Mouse (Mus musculus) kidney, embryonic 15.5 days (tissue): ENCODE measurements around the gene Lrmda. TPM values are rescaled to one million over a fixed set of nuclear protein-coding genes. Genes with fewer than 3 reads are reported as not detected.

Experiments
- ATAC-seq: fragments of 200-750 bp; cut with Nextera tagmentation; replicated peaks from 2 replicates; pipeline ENCODE4 v1.8.0; 2017; ENCODE audit warnings: moderate TSS enrichment; ENCODE audit not compliant: low FRiP score
- H3K27ac ChIP-seq: fragments of 300-500 bp; sonication (generic); 2 replicates; pipeline ENCODE4 v1.5.1; 2015; ENCODE audit warnings: mild to moderate bottlenecking, inconsistent platforms
- H3K27me3 ChIP-seq: fragments of 300-500 bp; sonication (generic); 2 replicates; pipeline ENCODE4 v1.6.1; 2015; ENCODE audit warnings: inconsistent platforms
- H3K36me3 ChIP-seq: fragments of 300-500 bp; sonication (generic); 2 replicates; pipeline ENCODE4 v1.6.1; 2015; ENCODE audit warnings: inconsistent platforms
- H3K4me1 ChIP-seq: fragments of 300-500 bp; sonication (generic); 2 replicates; pipeline ENCODE4 v1.6.1; 2015; ENCODE audit warnings: inconsistent platforms
- H3K4me2 ChIP-seq: fragments of 300-500 bp; sonication (generic); 2 replicates; pipeline ENCODE4 v1.6.1; 2015; ENCODE audit warnings: moderate library complexity, mild to moderate bottlenecking, inconsistent platforms
- H3K4me3 ChIP-seq: fragments of 300-500 bp; sonication (generic); replicated peaks from 2 replicates; pipeline ENCODE4 v1.5.1; 2015; ENCODE audit warnings: mild to moderate bottlenecking, inconsistent platforms
- H3K9ac ChIP-seq: fragments of 300-500 bp; sonication (generic); 2 replicates; pipeline ENCODE4 v1.6.1; 2015; ENCODE audit warnings: mild to moderate bottlenecking, inconsistent platforms
- H3K9me3 ChIP-seq: fragments of 300-500 bp; sonication (generic); replicated peaks from 2 replicates; pipeline ENCODE4 v1.6.1; 2016; ENCODE audit warnings: inconsistent platforms
- WGBS: fragments of 180-500 bp; shearing (Covaris S2); methylation state at CpG from one replicate; pipeline ENCODE4 v1.1.7; 2015; ENCODE audit warnings: mixed read lengths; 5-methylcytosine and 5-hydroxymethylcytosine counted together
- polyA plus RNA-seq: library from polyadenylated mRNA; unstranded; fragments of >200 nt; fragmentation: Nextera tagmentation; extraction: Ambion mirVana; gene quantifications from 2 replicates; pipeline ENCODE4 v1.2.1, GENCODE M21; 2015

The Lrmda gene
- polyA plus RNA-seq, 1 experiment from 2014 or later: 1.1 TPM

GRCm38 (mm10) chr14:22421668-22422067, 402.2 kb downstream of the Lrmda start:
- Histone ChIP-seq H3K27ac (no peak overlapping the region), H3K9ac (no peak overlapping the region), H3K36me3 (no peaks in the 10 kb centered on the region), H3K4me3 (no peak overlapping the region), H3K27me3 (peaks cover 4% of the 10 kb centered on the region; the same call in 1 of the 2 replicates), H3K4me1 (peaks cover 10% of the 10 kb centered on the region), H3K4me2 (no peak overlapping the region), H3K9me3 (0 out of 2 replicates have a peak, but pooled peaks cover 2% of the 10 kb centered on the region)
- 46% methylated on average over 4 of the region's 4 CpGs for whole genome bisulfite sequencing
- no peak for ATAC-seq

GRCm38 (mm10) chr14:22425018-22425534, 405.6 kb downstream of the Lrmda start:
- no peaks in the 10 kb centered on the region for H3K9me3 ChIP-seq
- no peak overlapping the region for H3K4me2 ChIP-seq
- H3K36me3 ChIP-seq: no peaks in the 10 kb centered on the region
- peaks cover 7% of the 10 kb centered on the region for H3K4me1 ChIP-seq
- 86% methylated on average over 7 of the region's 7 CpGs for WGBS
- no peak overlapping the region for H3K27ac ChIP-seq
- no peak overlapping the region for H3K9ac ChIP-seq
- H3K4me3 ChIP-seq: no peak overlapping the region
- ATAC-seq: no peak
- peaks cover 18% of the 10 kb centered on the region for H3K27me3 ChIP-seq

GRCm38 (mm10) chr14:22435441-22435840, 415.9 kb downstream of the Lrmda start:
- Histone ChIP-seq H3K9me3 (no peaks in the 10 kb centered on the region), H3K27me3 (peaks cover 10% of the 10 kb centered on the region), H3K4me3 (no peak overlapping the region), H3K27ac (no peak overlapping the region), H3K4me1 (peaks cover 15% of the 10 kb centered on the region), H3K4me2 (no peak overlapping the region), H3K9ac (no peak overlapping the region), H3K36me3 (no peaks in the 10 kb centered on the region)
- ATAC-seq: no peak
- WGBS: 32% methylated on average over 3 of the region's 3 CpGs

GRCm38 (mm10) chr14:22435860-22436377, 416.4 kb downstream of the Lrmda start:
- peaks cover 19% of the 10 kb centered on the region for H3K4me1 ChIP-seq
- no peaks in the 10 kb centered on the region for H3K36me3 ChIP-seq
- H3K27me3 ChIP-seq: peaks cover 10% of the 10 kb centered on the region
- no peak overlapping the region for H3K4me2 ChIP-seq
- no peak overlapping the region for H3K4me3 ChIP-seq
- H3K27ac ChIP-seq: no peak overlapping the region
- ATAC-seq: no peak
- no peak overlapping the region for H3K9ac ChIP-seq
- WGBS: 24% methylated on average over 4 of the region's 4 CpGs
- no peaks in the 10 kb centered on the region for H3K9me3 ChIP-seq

GRCm38 (mm10) chr14:22440341-22440999, 421.0 kb downstream of the Lrmda start:
- peak overlapping the region; percentile 10; the same call in 1 of the 2 replicates for H3K27ac ChIP-seq
- H3K4me1 ChIP-seq: peaks cover 38% of the 10 kb centered on the region
- H3K36me3 ChIP-seq: no peaks in the 10 kb centered on the region
- H3K4me2 ChIP-seq: peak overlapping the region; percentile 34
- no peak; the same call in 1 of the 2 replicates for ATAC-seq
- WGBS: 15% methylated on average over 18 of the region's 18 CpGs
- no peak overlapping the region for H3K9ac ChIP-seq
- no peak overlapping the region for H3K4me3 ChIP-seq
- peaks cover 10% of the 10 kb centered on the region for H3K27me3 ChIP-seq
- H3K9me3 ChIP-seq: no peaks in the 10 kb centered on the region

GRCm38 (mm10) chr14:22441859-22442447, 422.4 kb downstream of the Lrmda start:
- H3K36me3 ChIP-seq: no peaks in the 10 kb centered on the region
- no peak overlapping the region for H3K4me3 ChIP-seq
- H3K9ac ChIP-seq: no peak overlapping the region
- H3K27me3 ChIP-seq: peaks cover 10% of the 10 kb centered on the region
- WGBS: 50% methylated on average over 5 of the region's 5 CpGs
- H3K4me2 ChIP-seq: no peak overlapping the region
- H3K27ac ChIP-seq: no peak overlapping the region
- no peak for ATAC-seq
- no peaks in the 10 kb centered on the region for H3K9me3 ChIP-seq
- H3K4me1 ChIP-seq: peaks cover 40% of the 10 kb centered on the region

- Histone ChIP-seq H3K4me2 (no peak overlapping the region), H3K4me3 (no peak overlapping the region), H3K36me3 (no peaks in the 10 kb centered on the region), H3K27ac (no peak overlapping the region), H3K27me3 (peaks cover 8% of the 10 kb centered on the region), H3K9me3 (no peaks in the 10 kb centered on the region), H3K4me1 (peaks cover 40% of the 10 kb centered on the region), H3K9ac (no peak overlapping the region)
- no peak for ATAC-seq
- 65% methylated on average over 5 of the region's 5 CpGs for whole genome bisulfite sequencing
Measured at GRCm38 (mm10) chr14:22442719-22443118, 423.2 kb downstream of the Lrmda start.

GRCm38 (mm10) chr14:22444541-22444940, 425.0 kb downstream of the Lrmda start:
- Histone ChIP-seq H3K4me3 (no peak overlapping the region), H3K4me2 (no peak overlapping the region), H3K9ac (no peak overlapping the region), H3K27ac (no peak overlapping the region), H3K9me3 (no peaks in the 10 kb centered on the region), H3K27me3 (peaks cover 4% of the 10 kb centered on the region), H3K4me1 (peaks cover 40% of the 10 kb centered on the region), H3K36me3 (no peaks in the 10 kb centered on the region)
- no peak for ATAC-seq
- 82% methylated on average over 2 of the region's 2 CpGs for WGBS

GRCm38 (mm10) chr14:22445161-22445821, 425.8 kb downstream of the Lrmda start:
- Histone ChIP-seq H3K9me3 (no peaks in the 10 kb centered on the region), H3K36me3 (no peaks in the 10 kb centered on the region), H3K27ac (no peak overlapping the region), H3K9ac (no peak overlapping the region), H3K4me2 (no peak overlapping the region), H3K27me3 (no peaks in the 10 kb centered on the region; the same call in 1 of the 2 replicates), H3K4me1 (peaks cover 32% of the 10 kb centered on the region), H3K4me3 (no peak overlapping the region)
- ATAC-seq: no peak
- 54% methylated on average over 5 of the region's 5 CpGs for WGBS

GRCm38 (mm10) chr14:22445841-22446570, 426.5 kb downstream of the Lrmda start:
- no peaks in the 10 kb centered on the region for H3K27me3 ChIP-seq
- H3K9me3 ChIP-seq: no peaks in the 10 kb centered on the region
- no peaks in the 10 kb centered on the region for H3K36me3 ChIP-seq
- no peak overlapping the region for H3K4me3 ChIP-seq
- H3K4me1 ChIP-seq: peaks cover 25% of the 10 kb centered on the region
- WGBS: 83% methylated on average over 2 of the region's 2 CpGs
- no peak overlapping the region for H3K4me2 ChIP-seq
- no peak overlapping the region for H3K9ac ChIP-seq
- H3K27ac ChIP-seq: no peak overlapping the region
- no peak for ATAC-seq

GRCm38 (mm10) chr14:22451603-22452002, 432.1 kb downstream of the Lrmda start:
- no peaks in the 10 kb centered on the region for H3K36me3 ChIP-seq
- 82% methylated on average over 4 of the region's 4 CpGs for WGBS

More at GRCm38 (mm10) chr14:22451603-22452002, 432.1 kb downstream of the Lrmda start:
- Histone ChIP-seq H3K27me3 (no peaks in the 10 kb centered on the region), H3K4me3 (no peak overlapping the region), H3K9ac (no peak overlapping the region), H3K9me3 (no peaks in the 10 kb centered on the region), H3K27ac (no peak overlapping the region), H3K4me1 (no peaks in the 10 kb centered on the region), H3K4me2 (no peak overlapping the region)
- ATAC-seq: no peak
